Mouse (Mus musculus) adrenal gland, postnatal 4 days (tissue): ENCODE measurements around the gene Sec14l1. TPM values are rescaled to one million over a fixed set of nuclear protein-coding genes. Genes with fewer than 3 reads are reported as not detected.
A peak's percentile ranks its signal among the peaks of the same experiment; 100 is the strongest.

Source experiments
- DNase-seq, 2 experiments: peaks; one replicate each; pipeline ENCODE4 v3.0.0; 2021 to 2022; ENCODE audit warnings: low spot score in 2 of 2, mixed read lengths in 2 of 2
- total RNA-seq, 2 experiments: library from RNA; stranded (reverse); gene quantifications; 2 replicates each; pipeline ENCODE4 v1.2.3; 2021

The Sec14l1 gene
- total RNA-seq, 2 experiments from 2014 or later, result 171 to 174 TPM

GRCm38 (mm10) chr11:117177303-117177979, 62.5 kb downstream of the Sec14l1 start:
- DNase-seq, result peak; percentile 77 to 87

GRCm38 (mm10) chr11:117179902-117180301, 64.9 kb downstream of the Sec14l1 start:
- DNase-seq, result no peak

GRCm38 (mm10) chr11:117182808-117183207, 67.8 kb downstream of the Sec14l1 start:
- no peak for DNase-seq

- no peak for DNase-seq
Measured at GRCm38 (mm10) chr11:117183299-117183698, 68.3 kb downstream of the Sec14l1 start.

- no peak for DNase-seq
Measured at GRCm38 (mm10) chr11:117183841-117184240, 68.9 kb downstream of the Sec14l1 start.

- no peak for DNase-seq
Measured at GRCm38 (mm10) chr11:117185076-117185933, 70.3 kb downstream of the Sec14l1 start.

GRCm38 (mm10) chr11:117191524-117191923, 76.6 kb downstream of the Sec14l1 start:
- no peak for DNase-seq

- no peak for DNase-seq
Measured at GRCm38 (mm10) chr11:117194475-117194937, 79.5 kb downstream of the Sec14l1 start.

GRCm38 (mm10) chr11:117195616-117196015, 80.6 kb downstream of the Sec14l1 start:
- DNase-seq, result no peak

GRCm38 (mm10) chr11:117196681-117197080, 81.7 kb downstream of the Sec14l1 start:
- DNase-seq, result no peak

- DNase-seq, result no peak
Measured at GRCm38 (mm10) chr11:117198122-117198521, 83.2 kb downstream of the Sec14l1 start.

- no peak for DNase-seq
Measured at GRCm38 (mm10) chr11:117199282-117200175, 84.6 kb downstream of the Sec14l1 start, which contains the start of gene Sept9. TSS of gene Sept9 (plus strand) at chr11:117199661.

GRCm38 (mm10) chr11:117201846-117202245, 86.9 kb downstream of the Sec14l1 start:
- DNase-seq, result no peak

GRCm38 (mm10) chr11:117204606-117205005, 89.6 kb downstream of the Sec14l1 start:
- no peak for DNase-seq

- no peak for DNase-seq
Measured at GRCm38 (mm10) chr11:117205042-117205441, 90.1 kb downstream of the Sec14l1 start.

GRCm38 (mm10) chr11:117205447-117205846, 90.5 kb downstream of the Sec14l1 start:
- no peak for DNase-seq

- no peak for DNase-seq
Measured at GRCm38 (mm10) chr11:117207436-117207835, 92.5 kb downstream of the Sec14l1 start.

GRCm38 (mm10) chr11:117208151-117208673, 93.2 kb downstream of the Sec14l1 start:
- no peak for DNase-seq
